Mouse (Mus musculus) heart, postnatal 0 days (tissue): ENCODE measurements around the gene Trip4.

ENCODE experiments used
- CTCF ChIP-seq: IDR thresholded peaks from 2 replicates; pipeline ENCODE4 v1.5.1; 2016; ENCODE audit warnings: antibody characterized with exemption, control low read depth, low read depth
- EP300 ChIP-seq: IDR thresholded peaks from 2 replicates; pipeline ENCODE4 v1.6.1; 2016; ENCODE audit warnings: antibody characterized with exemption, low read depth

DNA sequence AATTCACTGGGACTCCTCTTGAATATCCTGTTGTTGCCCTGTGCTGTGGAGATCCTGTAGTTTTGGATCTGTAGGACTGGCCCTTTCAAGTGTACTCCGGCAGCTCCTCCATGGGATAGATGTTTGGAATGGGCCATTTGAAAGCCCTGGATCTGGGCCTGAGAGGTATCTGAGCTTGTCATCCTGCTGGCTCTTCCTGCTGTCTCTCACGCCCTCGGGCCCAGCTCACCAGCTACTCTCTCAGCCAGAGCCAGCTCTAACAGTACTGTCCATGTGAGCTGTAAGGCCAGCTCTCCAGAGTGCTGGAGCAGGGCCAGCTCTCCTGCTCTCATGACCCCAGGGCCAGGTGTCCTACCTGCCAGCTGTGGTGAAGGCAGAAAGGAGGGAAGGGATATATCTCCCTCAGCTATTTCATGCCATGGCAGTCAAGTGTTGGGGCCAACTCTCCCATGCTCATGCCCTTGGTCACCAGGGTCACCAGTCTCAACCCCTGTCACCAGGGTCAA, 42.5 kb upstream of the Trip4 start:
- no peak for TF ChIP-seq CTCF
- TF ChIP-seq EP300: no peak
